Mouse (Mus musculus) midbrain, embryonic 16.5 days (tissue): ENCODE measurements around the gene Unc5b. TPM values are rescaled to one million over a fixed set of nuclear protein-coding genes. Genes with fewer than 3 reads are reported as not detected.
A peak's percentile ranks its signal among the peaks of the same experiment; 100 is the strongest.

Experiments used
- ATAC-seq: fragments of 200-750 bp; cut with Nextera tagmentation; 2 replicates; pipeline ENCODE4 v1.8.0; 2017; ENCODE audit warnings: moderate TSS enrichment
- H3K27ac ChIP-seq: fragments of 300-500 bp; sonication (generic); 2 replicates; pipeline ENCODE4 v1.5.1; 2014; ENCODE audit warnings: mild to moderate bottlenecking, low read length, mixed read lengths
- H3K27me3 ChIP-seq: fragments of 300-500 bp; sonication (generic); 2 replicates; pipeline ENCODE4 v1.6.1; 2014; ENCODE audit warnings: low read depth, low read length, mixed read lengths; ENCODE audit not compliant: control insufficient read depth, insufficient read depth
- H3K36me3 ChIP-seq: fragments of 300-500 bp; sonication (generic); 2 replicates; pipeline ENCODE4 v1.6.1; 2014; ENCODE audit warnings: mild to moderate bottlenecking, low read length, moderate library complexity, mixed read lengths; ENCODE audit not compliant: control insufficient read depth, insufficient read depth
- H3K4me1 ChIP-seq: fragments of 300-500 bp; sonication (generic); 2 replicates; pipeline ENCODE4 v1.6.1; 2014; ENCODE audit warnings: mild to moderate bottlenecking, low read length, mixed read lengths; ENCODE audit not compliant: control insufficient read depth, insufficient read depth
- H3K4me2 ChIP-seq: fragments of 300-500 bp; sonication (generic); 2 replicates; pipeline ENCODE4 v1.6.1; 2014; ENCODE audit warnings: mild to moderate bottlenecking, low read length, mixed read lengths
- H3K4me3 ChIP-seq: fragments of 300-500 bp; sonication (generic); 2 replicates; pipeline ENCODE4 v1.5.1; 2014; ENCODE audit warnings: low read depth, mild to moderate bottlenecking, low read length, moderate library complexity, mixed read lengths
- H3K9ac ChIP-seq: fragments of 300-500 bp; sonication (generic); 2 replicates; pipeline ENCODE4 v1.6.1; 2014; ENCODE audit warnings: low read depth, low read length, mixed read lengths
- H3K9me3 ChIP-seq: fragments of 300-500 bp; sonication (generic); replicated peaks from 2 replicates; pipeline ENCODE4 v1.6.1; 2014; ENCODE audit warnings: mild to moderate bottlenecking, low read length, mixed read lengths; ENCODE audit not compliant: control insufficient read depth, poor library complexity, severe bottlenecking
- WGBS: fragments of 180-500 bp; shearing (Covaris S2); extraction: QIAGEN DNeasy Blood & Tissue Kit; methylation state at CpG from one replicate; pipeline ENCODE4 v1.1.7; 2014; 5-methylcytosine and 5-hydroxymethylcytosine counted together
- polyA plus RNA-seq: library from polyadenylated mRNA; unstranded; fragments of >200 nt; fragmentation: Nextera tagmentation; extraction: Ambion mirVana; gene quantifications from 2 replicates; pipeline ENCODE4 v1.2.1, GENCODE M21; 2015

Unc5b gene
- polyA plus RNA-seq, 1 experiment from 2014 or later, result 2.0 TPM

DNA sequence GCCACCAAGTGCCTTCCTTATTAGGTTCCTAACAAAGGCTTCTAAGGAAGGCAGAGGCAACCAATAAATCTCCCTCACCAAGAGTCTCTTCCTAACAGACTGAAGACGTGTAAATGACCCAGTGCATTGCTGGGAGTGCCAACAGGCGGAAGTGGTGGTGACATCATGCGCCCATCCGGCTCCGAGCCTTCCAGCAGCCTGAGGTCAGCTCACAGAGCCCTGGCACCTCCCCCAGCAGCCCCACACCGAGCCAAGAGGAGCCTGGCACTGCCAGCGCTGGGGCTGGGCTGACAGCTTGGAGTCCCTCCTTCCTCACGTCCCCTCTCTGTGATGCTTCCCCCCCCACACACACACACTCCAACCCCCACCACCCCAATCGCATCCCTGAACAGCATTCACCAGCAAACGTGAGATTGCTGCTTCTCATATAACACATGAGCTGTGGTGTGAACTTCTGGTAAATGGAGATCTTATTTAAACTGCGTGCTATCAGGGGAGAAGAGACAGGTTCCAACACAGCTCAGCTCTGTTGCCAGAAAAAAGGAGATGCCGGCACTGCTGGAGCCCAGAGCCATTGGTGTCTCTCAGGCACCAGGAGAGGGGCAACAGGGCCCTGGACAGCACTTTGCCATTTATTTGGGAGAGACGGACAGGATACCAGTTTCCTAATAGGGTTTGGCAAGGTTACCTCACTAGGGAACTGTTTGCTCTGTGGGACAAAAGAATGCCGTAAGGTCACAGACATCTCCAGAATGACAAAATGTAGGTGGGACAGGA is 14.3 kb downstream of the Unc5b start:
- Histone ChIP-seq H3K4me1 (peaks cover 31% of the 10 kb centered on the region), H3K4me3 (no peak overlapping the region), H3K9ac (no peak overlapping the region), H3K9me3 (no peaks in the 10 kb centered on the region), H3K4me2 (no peak overlapping the region), H3K36me3 (no peaks in the 10 kb centered on the region), H3K27ac (no peak overlapping the region), H3K27me3 (no peaks in the 10 kb centered on the region)
- WGBS, result 52% methylated on average over 14 of the region's 14 CpGs
- ATAC-seq, result 0 out of 2 replicates have a peak, but pooled peaks have one; percentile 30

DNA sequence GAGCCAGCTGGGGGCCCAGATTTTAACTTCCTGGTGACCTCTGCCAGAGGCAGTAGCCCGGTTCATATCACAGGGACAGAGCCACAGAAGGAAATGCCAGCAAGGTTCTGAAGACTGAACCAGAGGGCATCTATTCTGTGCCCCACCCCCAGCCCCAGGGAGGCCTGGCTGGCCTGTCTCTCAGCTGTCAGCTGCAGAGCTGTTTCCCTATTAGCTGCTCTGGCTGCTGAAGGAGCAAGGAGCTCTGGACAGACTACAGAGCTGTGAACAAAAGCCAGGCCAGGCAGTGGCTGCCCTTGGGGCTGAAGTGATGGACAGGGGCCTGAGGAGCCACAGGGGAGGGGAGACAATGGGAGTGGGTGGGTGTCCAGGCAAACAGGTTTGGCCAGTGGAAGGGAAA is 15.5 kb downstream of the Unc5b start:
- Histone ChIP-seq H3K36me3 (no peaks in the 10 kb centered on the region), H3K4me3 (no peak overlapping the region), H3K27me3 (no peaks in the 10 kb centered on the region), H3K4me2 (no peak overlapping the region), H3K27ac (no peak overlapping the region), H3K9me3 (no peaks in the 10 kb centered on the region), H3K9ac (0 out of 2 replicates have a peak overlapping the region, but pooled peaks have one; percentile 4), H3K4me1 (peaks cover 32% of the 10 kb centered on the region)
- 14% methylated on average over 1 of the region's 1 CpGs for WGBS
- peak; percentile 47; the same call in 1 of the 2 replicates for ATAC-seq

DNA sequence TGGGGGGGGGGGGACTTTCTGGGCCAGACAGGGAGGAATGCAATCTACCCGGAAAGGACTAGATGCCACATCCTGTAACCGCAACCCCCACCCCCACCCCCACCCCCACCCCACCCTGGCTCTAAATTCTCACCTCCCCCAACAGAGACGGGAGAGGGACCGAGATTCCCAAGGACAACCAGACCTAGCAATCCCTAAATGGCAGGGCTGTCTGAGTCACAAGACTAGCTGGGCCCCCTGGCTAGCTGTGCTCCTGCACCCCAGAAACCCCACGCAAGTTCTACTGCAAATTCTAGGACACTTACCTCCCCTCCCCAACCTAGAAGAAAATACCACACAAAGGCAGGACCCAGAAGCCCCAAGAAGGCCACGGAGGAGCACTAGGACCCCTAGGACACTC is 16.3 kb downstream of the Unc5b start:
- no peak overlapping the region for H3K27ac ChIP-seq
- no peaks in the 10 kb centered on the region for H3K9me3 ChIP-seq
- WGBS, result 31% methylated on average over 6 of the region's 6 CpGs

DNA sequence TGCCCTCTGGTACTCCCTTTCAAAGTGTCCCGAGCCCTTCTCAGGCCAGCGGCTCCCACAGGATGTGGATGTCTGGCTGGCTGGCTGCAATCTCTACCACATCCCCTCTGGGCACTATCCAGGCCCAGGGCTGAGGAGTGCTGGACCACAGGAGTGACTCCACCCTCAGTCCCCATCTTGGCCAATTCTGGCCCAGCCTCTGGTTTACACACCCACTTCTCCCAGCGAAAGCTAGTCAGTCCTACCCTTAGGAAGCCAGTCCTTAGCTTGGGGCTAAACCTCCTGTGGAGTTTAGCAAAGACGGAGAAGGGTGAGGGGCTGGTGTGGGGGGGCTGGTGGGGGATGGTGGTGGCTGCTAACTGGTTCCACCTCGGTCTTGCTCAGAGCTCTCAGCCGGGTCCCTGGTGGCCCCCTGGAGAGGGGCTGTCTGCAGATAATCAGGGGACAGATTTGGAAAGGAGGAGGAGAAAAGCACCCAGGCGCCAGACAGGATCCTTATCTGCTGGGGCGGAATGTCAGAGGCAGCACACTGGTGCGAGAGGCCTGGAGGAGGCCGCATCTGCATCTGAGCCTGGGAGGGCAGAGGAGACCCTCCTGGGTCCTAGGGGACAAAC is 16.8 kb downstream of the Unc5b start:
- no peak overlapping the region for H3K4me3 ChIP-seq
- no peaks in the 10 kb centered on the region for H3K27me3 ChIP-seq
- H3K9me3 ChIP-seq, result no peaks in the 10 kb centered on the region
- 0 out of 2 replicates have a peak, but pooled peaks have one; percentile 29 for ATAC-seq
- no peaks in the 10 kb centered on the region for H3K36me3 ChIP-seq
- H3K4me2 ChIP-seq, result no peak overlapping the region
- peaks cover 32% of the 10 kb centered on the region for H3K4me1 ChIP-seq
- WGBS, result 16% methylated on average over 10 of the region's 10 CpGs
- H3K27ac ChIP-seq, result no peak overlapping the region
- no peak overlapping the region; the same call in 1 of the 2 replicates for H3K9ac ChIP-seq

More for the DNA sequence above, 16.3 kb downstream of the Unc5b start:
- Histone ChIP-seq H3K27me3 (no peaks in the 10 kb centered on the region), H3K36me3 (no peaks in the 10 kb centered on the region), H3K4me2 (no peak overlapping the region), H3K4me1 (peaks cover 32% of the 10 kb centered on the region), H3K9ac (no peak overlapping the region), H3K4me3 (no peak overlapping the region)
- no peak for ATAC-seq

DNA sequence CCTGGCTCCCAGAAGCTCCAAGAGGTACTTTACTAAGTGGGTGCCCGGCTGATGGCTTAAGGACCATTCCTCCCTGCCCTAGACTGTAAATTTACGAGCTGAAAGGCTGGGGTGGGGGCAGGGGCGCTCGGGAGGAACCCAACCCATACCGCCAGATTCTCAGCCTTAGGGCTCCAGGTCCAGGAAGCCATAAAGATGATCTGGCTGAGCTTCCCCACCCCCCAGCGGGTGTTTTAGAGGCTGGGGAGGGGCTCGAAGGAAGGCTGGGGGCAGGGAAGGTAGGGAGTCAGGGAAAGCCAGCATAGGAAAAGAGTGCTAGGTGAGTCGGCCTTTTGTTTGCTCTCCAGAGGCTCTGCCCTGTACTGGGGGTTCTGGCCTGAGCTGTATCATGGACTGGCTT is 17.8 kb downstream of the Unc5b start:
- no peak overlapping the region for H3K4me3 ChIP-seq
- peaks cover 32% of the 10 kb centered on the region for H3K4me1 ChIP-seq
- WGBS, result 21% methylated on average over 8 of the region's 8 CpGs
- H3K9me3 ChIP-seq, result no peaks in the 10 kb centered on the region
- H3K4me2 ChIP-seq, result no peak overlapping the region
- ATAC-seq, result no peak
- H3K27me3 ChIP-seq, result no peaks in the 10 kb centered on the region
- H3K9ac ChIP-seq, result no peak overlapping the region
- H3K36me3 ChIP-seq, result no peaks in the 10 kb centered on the region
- H3K27ac ChIP-seq, result no peak overlapping the region

DNA sequence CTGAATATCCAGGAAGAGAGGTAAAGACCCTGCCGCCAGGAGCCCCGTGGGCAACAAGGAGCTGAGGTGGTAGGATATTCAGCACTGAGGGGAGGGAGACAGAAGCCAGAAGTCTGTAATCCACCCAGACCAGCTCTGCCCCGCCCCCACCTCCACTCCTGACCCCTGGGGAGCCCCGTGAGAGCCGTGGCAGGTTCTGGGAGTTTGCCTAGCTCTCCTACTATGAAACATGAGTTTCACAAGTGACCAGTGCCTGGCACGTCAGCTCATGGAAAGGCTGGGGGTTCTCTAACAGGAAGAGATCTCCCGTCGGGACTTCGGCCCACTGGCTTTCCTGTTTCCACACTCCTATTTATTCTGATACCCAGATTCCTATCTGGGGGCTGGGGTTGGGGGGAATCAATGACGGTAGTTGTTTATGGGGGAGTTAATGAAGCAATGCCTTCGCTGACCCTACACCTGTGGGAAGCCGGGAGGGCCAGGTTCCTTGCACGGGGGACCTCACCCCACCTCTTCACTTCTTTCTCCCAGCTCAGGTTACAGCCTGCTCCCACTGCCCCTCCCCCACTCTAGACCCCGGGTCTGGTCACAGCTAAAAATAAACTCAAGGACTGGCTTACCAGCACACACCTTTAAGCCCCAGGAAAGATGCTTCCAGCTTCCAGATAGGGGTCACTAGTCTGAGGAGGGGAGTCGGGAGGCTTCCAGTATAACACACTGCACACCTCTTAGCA is 19.4 kb downstream of the Unc5b start:
- H3K36me3 ChIP-seq, result no peaks in the 10 kb centered on the region
- H3K9ac ChIP-seq, result peak overlapping the region; percentile 6; the same call in 1 of the 2 replicates
- H3K9me3 ChIP-seq, result no peaks in the 10 kb centered on the region
- no peak overlapping the region for H3K4me3 ChIP-seq
- H3K4me1 ChIP-seq, result peaks cover 37% of the 10 kb centered on the region
- whole genome bisulfite sequencing, result 13% methylated on average over 15 of the region's 15 CpGs
- H3K27me3 ChIP-seq, result no peaks in the 10 kb centered on the region
- ATAC-seq, result no peak
- H3K27ac ChIP-seq, result no peak overlapping the region
- no peak overlapping the region for H3K4me2 ChIP-seq

DNA sequence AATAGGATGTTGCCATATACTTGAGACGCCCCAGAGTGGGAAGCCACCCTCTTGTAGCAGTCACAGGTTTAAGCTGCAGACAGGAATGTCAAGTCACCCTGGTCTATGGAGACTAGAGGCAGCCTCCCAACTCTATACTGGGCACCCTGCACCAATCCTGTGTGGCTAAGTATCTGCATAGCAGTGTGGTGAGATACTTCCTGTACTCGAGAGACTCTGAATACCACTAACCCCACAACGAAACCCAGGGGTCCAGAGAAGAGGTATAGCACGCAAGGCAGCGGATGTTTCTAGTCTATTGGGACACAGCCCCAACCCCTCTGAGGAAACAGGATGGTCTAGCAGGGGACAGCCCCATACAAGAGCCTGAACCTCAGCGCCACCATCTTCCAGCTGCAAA is 22.9 kb downstream of the Unc5b start:
- 79% methylated on average over 6 of the region's 6 CpGs for WGBS

DNA sequence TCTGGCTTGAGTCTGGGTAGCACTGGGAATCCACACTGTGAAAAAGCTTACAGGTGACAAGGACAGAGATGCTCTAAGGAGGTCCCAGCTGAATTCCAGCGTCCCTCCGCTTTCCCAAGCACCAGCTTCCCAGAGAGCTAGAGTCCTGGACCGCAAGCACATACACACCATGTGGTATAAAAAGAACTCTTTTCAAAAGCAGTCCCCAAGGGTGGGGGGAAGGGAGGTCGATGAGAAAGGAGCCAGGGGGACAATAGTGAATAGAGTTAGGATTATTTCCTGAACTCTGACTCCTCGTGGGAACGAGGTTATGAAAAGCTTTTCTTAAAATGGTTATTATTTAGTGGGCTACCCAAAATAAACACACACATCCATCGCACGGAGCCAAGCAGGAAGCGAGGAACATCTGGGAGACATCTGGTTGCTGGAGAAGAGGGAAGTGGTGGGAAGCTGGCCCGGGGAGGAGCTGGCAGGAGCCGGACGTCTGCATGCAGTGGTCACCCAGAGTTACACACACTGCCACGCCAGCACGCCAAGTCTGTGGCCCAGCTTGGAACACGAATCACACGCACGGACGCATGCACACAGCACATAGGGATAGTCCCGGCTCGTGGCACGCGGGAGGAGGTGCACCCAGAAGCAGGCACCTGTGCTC is 23.7 kb downstream of the Unc5b start:
- H3K27ac ChIP-seq, result no peak overlapping the region
- no peak overlapping the region for H3K4me3 ChIP-seq
- 30% methylated on average over 22 of the region's 22 CpGs for WGBS
- H3K9ac ChIP-seq, result no peak overlapping the region
- ATAC-seq, result no peak
- H3K4me2 ChIP-seq, result no peak overlapping the region
- H3K4me1 ChIP-seq, result peaks cover 10% of the 10 kb centered on the region
- no peaks in the 10 kb centered on the region for H3K9me3 ChIP-seq
- no peaks in the 10 kb centered on the region for H3K36me3 ChIP-seq
- H3K27me3 ChIP-seq, result no peaks in the 10 kb centered on the region

More for the DNA sequence above, 22.9 kb downstream of the Unc5b start:
- ATAC-seq, result no peak
- Histone ChIP-seq H3K27ac (no peak overlapping the region), H3K36me3 (no peaks in the 10 kb centered on the region), H3K4me1 (peaks cover 10% of the 10 kb centered on the region), H3K9ac (no peak overlapping the region), H3K4me3 (no peak overlapping the region), H3K4me2 (no peak overlapping the region), H3K9me3 (no peaks in the 10 kb centered on the region), H3K27me3 (no peaks in the 10 kb centered on the region)
